Mouse (Mus musculus) heart, adult 2 months (tissue): ENCODE data around the gene Tnfrsf13c. TPM values are rescaled to one million over a fixed set of nuclear protein-coding genes. Genes with fewer than 3 reads are reported as not detected.

Experiments used
- DNase-seq, 2 experiments: peaks; one replicate each; pipeline ENCODE4 v3.0.0; 2021
- H3K27ac ChIP-seq: fragments of 200-600 bp; 2 replicates; pipeline ENCODE4 v1.8.1; 2022
- H3K27me3 ChIP-seq: fragments of 200-500 bp; 2 replicates; pipeline ENCODE4 v1.6.1; 2012; ENCODE audit warnings: mild to moderate bottlenecking, low read length, inconsistent platforms, mixed read lengths; ENCODE audit not compliant: control insufficient read depth, insufficient read depth
- H3K36me3 ChIP-seq: fragments of 200-500 bp; 2 replicates; pipeline ENCODE4 v1.6.1; 2012; ENCODE audit warnings: low read length, inconsistent platforms; ENCODE audit not compliant: control insufficient read depth, insufficient read depth
- H3K4me1 ChIP-seq: fragments of 200-500 bp; 2 replicates; pipeline ENCODE4 v1.6.1; 2011; ENCODE audit warnings: low read length; ENCODE audit not compliant: control insufficient read depth, insufficient read depth
- H3K4me3 ChIP-seq: fragments of 200-600 bp; 2 replicates; pipeline ENCODE4 v1.8.1; 2022
- H3K79me2 ChIP-seq: fragments of 200-500 bp; replicated peaks from 2 replicates; pipeline ENCODE4 v1.6.1; 2012; ENCODE audit warnings: mild to moderate bottlenecking, inconsistent platforms, low read length, moderate library complexity, mixed read lengths; ENCODE audit not compliant: control insufficient read depth, insufficient read depth
- H3K9ac ChIP-seq: fragments of 200-500 bp; 2 replicates; pipeline ENCODE4 v1.6.1; 2012; ENCODE audit warnings: low read depth, mild to moderate bottlenecking, control low read depth, inconsistent platforms, low read length, mixed read lengths
- CTCF ChIP-seq: fragments of 200-600 bp; IDR thresholded peaks from 2 replicates; pipeline ENCODE4 v1.8.1; 2022; ENCODE audit warnings: antibody characterized with exemption, mild to moderate bottlenecking, moderate library complexity
- EP300 ChIP-seq: fragments of 200-500 bp; IDR thresholded peaks from 2 replicates; pipeline ENCODE4 v1.6.1; 2011; ENCODE audit warnings: low read depth, low read length, control low read depth; ENCODE audit not compliant: insufficient read depth
- POLR2A ChIP-seq: fragments of 200-500 bp; IDR thresholded peaks from 2 replicates; pipeline ENCODE4 v1.6.1; 2011; ENCODE audit warnings: mild to moderate bottlenecking, low read depth, low read length, control low read depth; ENCODE audit not compliant: insufficient read depth
- WGBS: fragments of 180-500 bp; shearing (Covaris S2); methylation state at CpG from one replicate; pipeline ENCODE4 v1.1.7; 2018; 5-methylcytosine and 5-hydroxymethylcytosine counted together
- intact Hi-C: fragments of 180-260 bp; cut with DNase I; formaldehyde crosslinking; loops from one replicate; pipeline ENCODE4 v1.15.1; 2025
- polyA plus RNA-seq: library from polyadenylated mRNA; depleted of rRNA; stranded (reverse); fragments of >200 nt; gene quantifications from 2 replicates; pipeline ENCODE4 v1.2.3, GENCODE M21; 2012
- total RNA-seq, 2 experiments: library from RNA; stranded (reverse); gene quantifications; 2 replicates each; pipeline ENCODE4 v1.2.3; 2021

Gene Tnfrsf13c
- total and polyA plus RNA-seq, 3 experiments, result 0.16 to 0.86 (median 0.18) TPM

DNA sequence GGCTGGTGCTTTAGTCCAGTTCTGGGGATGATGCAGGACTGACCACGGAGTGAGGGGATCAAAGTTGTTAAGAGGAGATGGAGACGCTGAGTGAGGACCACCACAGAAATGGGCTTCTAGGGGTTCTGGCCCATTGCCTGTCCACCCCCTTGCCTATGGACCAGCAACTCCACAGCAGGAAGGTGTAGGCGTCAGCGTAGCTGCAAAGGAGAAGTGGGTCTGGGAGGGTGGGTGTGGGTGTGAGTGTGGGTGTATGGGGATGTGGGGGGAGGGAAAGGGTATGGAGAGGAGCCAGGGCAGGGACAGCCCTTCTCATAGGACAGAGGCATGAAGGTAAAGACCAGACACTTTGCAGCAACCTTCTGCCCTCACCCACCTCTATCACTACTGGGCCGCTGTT is 1.6 kb upstream of the Tnfrsf13c start:
- 84% methylated on average over 5 of the region's 5 CpGs for WGBS

DNA sequence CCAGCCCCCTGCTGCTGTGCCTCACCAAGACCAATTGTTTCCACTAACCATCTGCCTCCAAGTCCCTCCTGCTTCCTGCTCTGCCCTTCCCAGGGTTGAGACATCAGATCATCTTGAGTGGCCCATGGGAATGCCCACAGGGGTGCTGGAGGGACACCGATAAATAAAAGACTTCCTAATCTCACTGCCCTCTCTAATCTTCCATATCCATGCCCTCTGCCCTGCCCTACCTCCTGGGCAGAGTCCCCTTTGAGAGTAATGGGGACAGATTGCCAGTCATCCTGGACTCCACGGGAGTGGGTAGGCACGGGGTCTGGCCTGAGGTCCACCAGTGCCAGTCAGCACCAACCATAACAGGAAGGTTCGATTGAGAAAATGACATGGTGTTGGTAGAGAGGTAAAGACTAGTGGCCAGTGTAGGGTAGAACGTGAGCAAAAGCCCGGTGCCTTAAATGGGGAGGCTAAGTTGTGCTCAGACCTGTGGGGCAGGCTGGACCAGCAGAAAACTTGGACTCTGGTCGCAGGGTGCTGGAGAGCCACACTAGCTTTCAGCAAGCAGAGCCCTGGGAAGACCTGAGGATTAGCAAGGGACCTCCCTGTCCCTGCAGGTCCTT is 540 bp upstream of the Tnfrsf13c start:
- intact Hi-C loops, result no loop called here
- TF ChIP-seq EP300, result no peak
- no peak for TF ChIP-seq CTCF
- TF ChIP-seq POLR2A, result no peak
- H3K27me3 ChIP-seq, result peaks cover 5% of the 10 kb centered on the region; the same call in 1 of the 2 replicates

More for the DNA sequence above, 1.6 kb upstream of the Tnfrsf13c start:
- intact Hi-C loops, result no loop called here
- TF ChIP-seq POLR2A (no peak), CTCF (no peak), EP300 (no peak)
- H3K4me1 ChIP-seq, result no peaks in the 10 kb centered on the region
- no peak overlapping the region for H3K27ac ChIP-seq
- no peaks in the 10 kb centered on the region for H3K79me2 ChIP-seq
- no peaks in the 10 kb centered on the region for H3K36me3 ChIP-seq
- no peak for DNase-seq
- no peak overlapping the region for H3K4me3 ChIP-seq
- H3K9ac ChIP-seq, result no peak overlapping the region
- peaks cover 5% of the 10 kb centered on the region; the same call in 1 of the 2 replicates for H3K27me3 ChIP-seq

GRCm38 (mm10) chr15:82223251-82223650 is 918 bp downstream of the Tnfrsf13c start:
- Histone ChIP-seq H3K27me3 (peaks cover 5% of the 10 kb centered on the region; the same call in 1 of the 2 replicates), H3K27ac (no peak overlapping the region), H3K9ac (no peak overlapping the region), H3K4me1 (no peaks in the 10 kb centered on the region), H3K4me3 (no peak overlapping the region), H3K79me2 (no peaks in the 10 kb centered on the region), H3K36me3 (no peaks in the 10 kb centered on the region)
- no peak for DNase-seq
- 27% methylated on average over 6 of the region's 7 CpGs for WGBS
- intact Hi-C loops, result no loop called here
- TF ChIP-seq POLR2A, result no peak
- no peak for TF ChIP-seq CTCF
- TF ChIP-seq EP300, result no peak

More for the DNA sequence above, 540 bp upstream of the Tnfrsf13c start:
- no peaks in the 10 kb centered on the region for H3K4me1 ChIP-seq
- H3K4me3 ChIP-seq, result no peak overlapping the region
- H3K9ac ChIP-seq, result no peak overlapping the region
- H3K27ac ChIP-seq, result no peak overlapping the region
- no peaks in the 10 kb centered on the region for H3K79me2 ChIP-seq
- H3K36me3 ChIP-seq, result no peaks in the 10 kb centered on the region
- DNase-seq, result no peak
- WGBS, result 35% methylated on average over 7 of the region's 7 CpGs

DNA sequence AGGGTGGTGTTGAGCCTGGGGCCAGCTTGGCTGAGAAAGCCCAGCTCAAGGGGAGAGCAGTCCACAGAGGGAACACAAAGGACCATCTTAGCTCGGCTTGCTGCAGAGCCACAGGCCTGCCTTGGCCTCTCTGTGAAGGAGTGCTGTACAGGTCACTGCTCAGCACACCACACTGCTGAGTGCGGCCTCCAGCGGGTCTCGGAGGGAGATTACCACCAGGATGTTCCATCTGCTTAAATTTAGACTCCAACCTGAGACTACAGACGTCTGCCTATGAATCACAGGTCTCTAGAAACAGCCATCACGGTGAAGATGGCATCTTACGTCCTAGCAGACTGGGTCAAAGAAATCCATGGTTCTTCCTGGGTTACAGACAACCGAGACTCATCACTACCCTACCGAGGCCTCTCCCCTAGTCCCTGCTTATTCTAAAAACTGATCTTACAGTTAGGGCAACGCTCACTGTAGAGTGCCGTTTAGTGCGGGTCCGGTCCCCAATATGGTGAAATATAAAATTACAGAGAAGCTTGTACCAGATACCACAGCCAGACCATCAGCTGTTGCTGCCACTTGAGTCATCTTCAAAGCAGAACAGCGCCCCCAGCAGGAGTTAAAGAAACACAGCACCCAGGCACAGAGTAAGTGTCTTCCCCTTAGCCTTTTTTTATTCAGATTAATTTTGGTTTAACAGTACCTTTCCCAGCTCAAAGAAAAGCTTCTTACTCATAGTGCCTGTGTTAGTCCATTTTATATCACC is 2.9 kb downstream of the Tnfrsf13c start:
- no peak overlapping the region for H3K9ac ChIP-seq
- H3K4me1 ChIP-seq, result no peaks in the 10 kb centered on the region
- DNase-seq, result no peak
- H3K4me3 ChIP-seq, result no peak overlapping the region
- H3K36me3 ChIP-seq, result no peaks in the 10 kb centered on the region
- H3K79me2 ChIP-seq, result no peaks in the 10 kb centered on the region
- intact Hi-C loops, result no loop called here
- WGBS, result 75% methylated on average over 14 of the region's 14 CpGs
- TF ChIP-seq CTCF (no peak), POLR2A (no peak), EP300 (no peak)
- peaks cover 7% of the 10 kb centered on the region; the same call in 1 of the 2 replicates for H3K27me3 ChIP-seq
- no peak overlapping the region for H3K27ac ChIP-seq

DNA sequence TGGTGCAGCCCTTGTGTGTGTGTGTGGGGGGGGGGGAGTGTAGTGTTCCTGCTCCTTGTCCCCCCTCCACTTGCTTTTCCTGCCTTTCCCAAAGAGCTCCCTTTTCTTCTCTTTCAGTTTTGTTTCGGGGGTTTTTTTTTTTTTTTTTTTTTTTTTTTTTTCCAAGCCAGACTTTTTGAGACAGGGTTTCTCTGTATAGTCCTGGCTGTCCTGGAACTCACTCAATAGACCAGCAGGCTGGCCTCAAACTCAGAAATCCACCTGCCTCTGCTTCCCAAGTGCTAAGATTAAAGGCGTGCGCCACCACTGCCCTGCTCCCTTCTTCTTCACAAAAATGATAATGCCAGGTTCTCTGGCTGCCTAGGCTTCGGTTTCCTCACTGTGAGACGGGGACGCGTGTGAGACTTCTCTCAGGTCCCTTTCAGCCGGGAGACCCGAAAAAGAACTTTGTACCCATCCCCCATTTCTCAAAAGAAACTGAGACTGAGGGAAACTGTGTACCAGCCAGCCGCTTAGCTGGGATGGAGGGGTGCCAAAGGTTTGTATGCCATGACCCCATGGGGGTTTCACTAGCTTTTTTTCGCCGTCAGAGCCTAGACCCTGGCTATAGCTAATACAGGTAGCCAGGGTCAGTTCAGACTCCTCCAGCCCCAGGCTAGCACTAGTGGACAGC is 4.0 kb downstream of the Tnfrsf13c start:
- TF ChIP-seq EP300 (no peak), CTCF (no peak), POLR2A (no peak)
- no peaks in the 10 kb centered on the region for H3K4me1 ChIP-seq
- no peak overlapping the region for H3K9ac ChIP-seq
- intact Hi-C loops, result no loop called here
- DNase-seq, result no peak
- no peaks in the 10 kb centered on the region for H3K79me2 ChIP-seq
- 73% methylated on average over 12 of the region's 12 CpGs for WGBS
- H3K36me3 ChIP-seq, result no peaks in the 10 kb centered on the region
- peaks cover 7% of the 10 kb centered on the region; the same call in 1 of the 2 replicates for H3K27me3 ChIP-seq
- no peak overlapping the region for H3K27ac ChIP-seq
- H3K4me3 ChIP-seq, result no peak overlapping the region
